In genomic region chr5:122503015-122503759, GRCm38 (mm10) we compare ENCODE assay signal across 8 mouse cellular contexts. TPM values are rescaled to one million over a fixed set of nuclear protein-coding genes. Genes with fewer than 3 reads are reported as not detected.
DNase-seq lines count a peak whose midpoint lies in the region; ATAC-seq and TF ChIP-seq lines count a peak whose summit lies in the region.

No protein-coding gene starts in this region.

- no peaks in the 10 kb centered on the region for H3K9me3 ChIP-seq in kidney, postnatal 0 days (replicated peaks; ENCODE audit: low read length)
- no peaks in the 10 kb centered on the region for H3K9me3 ChIP-seq in hindbrain, embryonic 14.5 days (ENCODE audit: control insufficient read depth, low read length)
- no peaks in the 10 kb centered on the region for H3K9me3 ChIP-seq in midbrain, postnatal 0 days (ENCODE audit: low read length)

- H3K4me3 ChIP-seq in kidney, postnatal 0 days (replicated peaks; ENCODE audit: low read depth, low read length), result peak overlapping the region; percentile 97
- H3K4me3 ChIP-seq in bone marrow, adult 2 months (replicated peaks; ENCODE audit: control insufficient read depth, low read depth, low read length), result peak overlapping the region; percentile 82
- peak overlapping the region; percentile 94 for H3K4me3 ChIP-seq in hindbrain, embryonic 14.5 days (replicated peaks; ENCODE audit: low read length)
- H3K4me3 ChIP-seq in midbrain, postnatal 0 days (ENCODE audit: low read depth, low read length), result peak overlapping the region; percentile 95

- DNase-seq in kidney, postnatal 0 days (ENCODE audit: low spot score), result no peak
- no peak for DNase-seq in kidney, postnatal 10 days
- peak; percentile 56 for DNase-seq in hindbrain, embryonic 14.5 days (ENCODE audit: low spot score)
- DNase-seq in midbrain, postnatal 0 days (ENCODE audit: low spot score), result peak; percentile 32
- DNase-seq in spleen, adult 18-20 months, result no peak
- no peak for DNase-seq in embryo, embryonic 10 days (ENCODE audit: low spot score)
- DNase-seq in kidney, adult 8-10 months, result no peak

- 47% methylated on average over 15 of the region's 15 CpGs for WGBS in kidney, postnatal 0 days
- WGBS in bone marrow, adult 2 months, result 38% methylated on average over 15 of the region's 15 CpGs
- 26% methylated on average over 15 of the region's 15 CpGs for WGBS in hindbrain, embryonic 14.5 days
- WGBS in midbrain, postnatal 0 days, result 27% methylated on average over 15 of the region's 15 CpGs

- H3K4me2 ChIP-seq in kidney, postnatal 0 days (ENCODE audit: low read length), result peak overlapping the region; percentile 84
- peak overlapping the region; percentile 71 for H3K4me2 ChIP-seq in hindbrain, embryonic 14.5 days (replicated peaks)
- H3K4me2 ChIP-seq in midbrain, postnatal 0 days (ENCODE audit: low read depth, low read length, poor library complexity, severe bottlenecking), result peak overlapping the region; percentile 75

- no peak for TF ChIP-seq POLR2A in bone marrow, adult 2 months (IDR thresholded peaks at IDR 0.05; ENCODE audit: borderline replicate concordance, control insufficient read depth, low read depth, low read length)

- no peak for ATAC-seq in kidney, postnatal 0 days (replicated peaks; ENCODE audit: low FRiP score, low read depth)
- ATAC-seq in hindbrain, embryonic 14.5 days (ENCODE audit: low FRiP score), result no peak; the same call in 1 of the 2 replicates
- no peak for ATAC-seq in midbrain, postnatal 0 days (ENCODE audit: low FRiP score)

- 0 out of 2 replicates have a peak, but pooled peaks cover 9% of the 10 kb centered on the region for H3K4me1 ChIP-seq in kidney, postnatal 0 days (replicated peaks; ENCODE audit: insufficient read depth, low read length)
- no peaks in the 10 kb centered on the region; the same call in 1 of the 2 replicates for H3K4me1 ChIP-seq in bone marrow, adult 2 months (ENCODE audit: control insufficient read depth, insufficient read depth, low read length)
- H3K4me1 ChIP-seq in hindbrain, embryonic 14.5 days (replicated peaks; ENCODE audit: control insufficient read depth, insufficient read depth, low read length), result peaks cover 31% of the 10 kb centered on the region
- H3K4me1 ChIP-seq in midbrain, postnatal 0 days (ENCODE audit: insufficient read depth, low read length), result peaks cover 15% of the 10 kb centered on the region

- H3K9ac ChIP-seq in kidney, postnatal 0 days (ENCODE audit: low read depth, low read length), result peak overlapping the region; percentile 99
- H3K9ac ChIP-seq in hindbrain, embryonic 14.5 days, result peak overlapping the region; percentile 71
- H3K9ac ChIP-seq in midbrain, postnatal 0 days (replicated peaks; ENCODE audit: low read length, poor library complexity, severe bottlenecking), result peak overlapping the region; percentile 99

- H3K27ac ChIP-seq in kidney, postnatal 0 days, result peak overlapping the region; percentile 100
- no peak overlapping the region for H3K27ac ChIP-seq in bone marrow, adult 2 months (ENCODE audit: control insufficient read depth, insufficient read depth, low read depth, low read length, poor library complexity)
- peak overlapping the region; percentile 99 for H3K27ac ChIP-seq in hindbrain, embryonic 14.5 days
- H3K27ac ChIP-seq in midbrain, postnatal 0 days (ENCODE audit: low read depth, low read length), result peak overlapping the region; percentile 100

- no peaks in the 10 kb centered on the region for H3K36me3 ChIP-seq in kidney, postnatal 0 days (ENCODE audit: insufficient read depth, low read length)
- H3K36me3 ChIP-seq in hindbrain, embryonic 14.5 days (replicated peaks; ENCODE audit: control insufficient read depth, insufficient read depth), result peaks cover 3% of the 10 kb centered on the region
- H3K36me3 ChIP-seq in midbrain, postnatal 0 days (ENCODE audit: insufficient read depth, low read length), result no peaks in the 10 kb centered on the region

- no peaks in the 10 kb centered on the region for H3K27me3 ChIP-seq in kidney, postnatal 0 days (ENCODE audit: insufficient read depth, low read length)
- H3K27me3 ChIP-seq in hindbrain, embryonic 14.5 days (ENCODE audit: control insufficient read depth, insufficient read depth, low read length), result no peaks in the 10 kb centered on the region
- H3K27me3 ChIP-seq in midbrain, postnatal 0 days (ENCODE audit: insufficient read depth, low read length), result no peaks in the 10 kb centered on the region

- no peak for TF ChIP-seq CTCF in kidney, postnatal 0 days (IDR thresholded peaks at IDR 0.05; ENCODE audit: low read depth)
- no peak for TF ChIP-seq CTCF in bone marrow, adult 2 months (IDR thresholded peaks at IDR 0.05; ENCODE audit: control insufficient read depth, insufficient read depth, low read length)
- no peak for TF ChIP-seq CTCF in midbrain, postnatal 0 days (IDR thresholded peaks at IDR 0.05)

RNA-seq across cellular contexts. Expression of gene Atp2a2, which starts 1.2 kb away (rescaled TPM):
- polyA plus RNA-seq in kidney, postnatal 0 days (2015; fragmentation: Nextera tagmentation; extraction: Ambion mirVana), result 37.8 and 38.5 TPM in 2 replicates
- polyA plus RNA-seq in bone marrow, adult 2 months (2011; ENCODE audit: insufficient read depth, insufficient read length, low replicate concordance, missing spikeins), result 19.9 and 35.8 TPM in 2 replicates
- 74.1 and 74.7 TPM in 2 replicates for polyA plus RNA-seq in hindbrain, embryonic 14.5 days (2014; fragmentation: Nextera tagmentation; extraction: Ambion mirVana)
- 202 and 210 TPM in 2 replicates for total RNA-seq in midbrain, postnatal 0 days (2014; rRNA removed)
- polyA plus RNA-seq in midbrain, postnatal 0 days (2015; fragmentation: Nextera tagmentation; extraction: Ambion mirVana), result 40.4 and 45.2 TPM in 2 replicates

Comparison
In these comparisons a context has a peak if more than half of its experiments do, and no peak if none do; other contexts are left out.
1. DNase-seq: peak in hindbrain, embryonic 14.5 days (single experiment) and midbrain, postnatal 0 days (single experiment); none in kidney, postnatal 0 days (single experiment), kidney, postnatal 10 days (single experiment), spleen, adult 18-20 months (0 of 2), embryo, embryonic 10 days (single experiment) and kidney, adult 8-10 months (0 of 2).
2. Peak in every context shown above with its lines, with median percentiles within 50 percentile points of each other: H3K4me2 ChIP-seq, H3K4me3 ChIP-seq and H3K9ac ChIP-seq.